Mouse (Mus musculus) midbrain, embryonic 16.5 days (tissue): Measurements from ENCODE around the gene Bmper. TPM values are rescaled to one million over a fixed set of nuclear protein-coding genes. Genes with fewer than 3 reads are reported as not detected.

Source experiments
- ATAC-seq: fragments of 200-750 bp; cut with Nextera tagmentation; 2 replicates; pipeline ENCODE4 v1.8.0; 2017; ENCODE audit warnings: moderate TSS enrichment
- H3K27ac ChIP-seq: fragments of 300-500 bp; sonication (generic); 2 replicates; pipeline ENCODE4 v1.5.1; 2014; ENCODE audit warnings: mild to moderate bottlenecking, low read length, mixed read lengths
- H3K27me3 ChIP-seq: fragments of 300-500 bp; sonication (generic); 2 replicates; pipeline ENCODE4 v1.6.1; 2014; ENCODE audit warnings: low read depth, low read length, mixed read lengths; ENCODE audit not compliant: control insufficient read depth, insufficient read depth
- H3K36me3 ChIP-seq: fragments of 300-500 bp; sonication (generic); 2 replicates; pipeline ENCODE4 v1.6.1; 2014; ENCODE audit warnings: mild to moderate bottlenecking, low read length, moderate library complexity, mixed read lengths; ENCODE audit not compliant: control insufficient read depth, insufficient read depth
- H3K4me1 ChIP-seq: fragments of 300-500 bp; sonication (generic); 2 replicates; pipeline ENCODE4 v1.6.1; 2014; ENCODE audit warnings: mild to moderate bottlenecking, low read length, mixed read lengths; ENCODE audit not compliant: control insufficient read depth, insufficient read depth
- H3K4me2 ChIP-seq: fragments of 300-500 bp; sonication (generic); 2 replicates; pipeline ENCODE4 v1.6.1; 2014; ENCODE audit warnings: mild to moderate bottlenecking, low read length, mixed read lengths
- H3K4me3 ChIP-seq: fragments of 300-500 bp; sonication (generic); 2 replicates; pipeline ENCODE4 v1.5.1; 2014; ENCODE audit warnings: low read depth, mild to moderate bottlenecking, low read length, moderate library complexity, mixed read lengths
- H3K9ac ChIP-seq: fragments of 300-500 bp; sonication (generic); 2 replicates; pipeline ENCODE4 v1.6.1; 2014; ENCODE audit warnings: low read depth, low read length, mixed read lengths
- H3K9me3 ChIP-seq: fragments of 300-500 bp; sonication (generic); replicated peaks from 2 replicates; pipeline ENCODE4 v1.6.1; 2014; ENCODE audit warnings: mild to moderate bottlenecking, low read length, mixed read lengths; ENCODE audit not compliant: control insufficient read depth, poor library complexity, severe bottlenecking
- WGBS: fragments of 180-500 bp; shearing (Covaris S2); extraction: QIAGEN DNeasy Blood & Tissue Kit; methylation state at CpG from one replicate; pipeline ENCODE4 v1.1.7; 2014; 5-methylcytosine and 5-hydroxymethylcytosine counted together
- polyA plus RNA-seq: library from polyadenylated mRNA; unstranded; fragments of >200 nt; fragmentation: Nextera tagmentation; extraction: Ambion mirVana; gene quantifications from 2 replicates; pipeline ENCODE4 v1.2.1, GENCODE M21; 2015

Gene Bmper
- polyA plus RNA-seq, 1 experiment from 2014 or later: 9.6 TPM

DNA sequence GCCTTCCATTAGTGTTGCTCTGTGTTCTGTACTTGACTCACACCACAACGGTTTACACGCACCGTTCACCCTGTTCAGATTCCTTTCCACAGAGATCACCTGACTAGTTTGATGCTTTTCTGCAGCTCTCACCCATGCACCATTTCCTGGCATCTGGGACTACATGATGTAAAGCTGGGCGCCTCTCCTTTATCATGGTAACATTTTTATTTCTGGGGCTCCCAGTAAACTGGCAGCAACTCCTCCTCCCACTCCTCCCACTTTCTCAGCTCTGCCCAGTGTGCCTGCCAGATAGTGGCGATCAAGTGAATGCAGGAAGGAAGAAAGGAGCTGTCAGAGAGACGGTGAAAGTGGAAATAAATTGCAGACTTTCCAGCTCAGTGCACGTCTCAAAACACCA lies 45.7 kb downstream of the Bmper start:
- H3K4me1 ChIP-seq: no peaks in the 10 kb centered on the region
- H3K4me3 ChIP-seq: no peak overlapping the region
- no peaks in the 10 kb centered on the region for H3K27me3 ChIP-seq
- no peak overlapping the region for H3K4me2 ChIP-seq
- no peaks in the 10 kb centered on the region for H3K36me3 ChIP-seq
- WGBS: 71% methylated on average over 7 of the region's 7 CpGs
- H3K27ac ChIP-seq: no peak overlapping the region
- no peaks in the 10 kb centered on the region for H3K9me3 ChIP-seq
- no peak overlapping the region for H3K9ac ChIP-seq
- no peak for ATAC-seq

DNA sequence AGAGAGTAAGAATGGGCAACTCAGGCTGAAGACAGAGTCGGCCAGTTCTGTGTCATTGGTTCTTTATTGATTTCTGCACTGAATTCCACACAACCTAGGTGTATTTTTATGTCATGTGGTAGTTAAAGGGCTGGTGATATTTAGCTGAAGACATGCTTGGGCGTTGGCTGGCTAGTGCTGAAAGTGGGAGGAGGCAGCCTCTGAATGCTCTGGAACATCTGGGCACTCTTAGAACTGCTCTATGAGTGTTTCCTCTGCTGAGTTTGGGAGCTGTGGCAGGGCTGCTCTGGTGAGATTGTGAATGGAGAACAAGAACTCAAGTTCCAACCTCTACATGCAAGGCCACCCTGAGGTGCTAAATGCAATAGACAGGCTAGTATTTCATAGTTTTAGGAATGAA lies 46.2 kb downstream of the Bmper start:
- H3K27me3 ChIP-seq: no peaks in the 10 kb centered on the region
- no peak for ATAC-seq
- WGBS: 75% methylated on average over 2 of the region's 2 CpGs

DNA sequence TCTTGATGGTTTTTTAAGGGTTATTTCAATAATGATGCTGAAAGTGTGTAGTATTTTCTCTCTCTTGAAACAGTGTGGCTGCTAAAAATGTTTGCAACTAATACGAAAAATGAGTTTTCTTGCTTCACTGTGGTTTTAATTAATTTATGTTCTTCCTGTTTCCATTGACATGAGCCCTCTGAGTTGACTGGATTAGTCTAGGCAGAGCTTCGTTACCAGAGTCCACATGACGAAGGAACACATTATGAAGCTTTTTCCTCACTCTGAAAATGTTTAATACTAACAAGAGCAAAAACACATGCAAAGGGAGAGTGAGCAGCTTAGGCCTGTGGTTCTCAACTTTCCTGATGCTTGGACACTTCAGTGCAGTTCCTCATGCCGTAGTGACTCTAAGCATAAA lies 53.4 kb downstream of the Bmper start:
- ATAC-seq: no peak
- H3K9ac ChIP-seq: no peak overlapping the region
- H3K4me1 ChIP-seq: no peaks in the 10 kb centered on the region
- no peak overlapping the region for H3K4me3 ChIP-seq
- H3K27me3 ChIP-seq: no peaks in the 10 kb centered on the region
- no peak overlapping the region for H3K4me2 ChIP-seq
- WGBS: 91% methylated on average over 4 of the region's 4 CpGs
- no peaks in the 10 kb centered on the region for H3K36me3 ChIP-seq
- no peak overlapping the region for H3K27ac ChIP-seq
- no peaks in the 10 kb centered on the region for H3K9me3 ChIP-seq

More for the DNA sequence above, 46.2 kb downstream of the Bmper start:
- Histone ChIP-seq H3K9ac (no peak overlapping the region), H3K4me1 (no peaks in the 10 kb centered on the region), H3K4me2 (no peak overlapping the region), H3K4me3 (no peak overlapping the region), H3K36me3 (no peaks in the 10 kb centered on the region), H3K27ac (no peak overlapping the region), H3K9me3 (no peaks in the 10 kb centered on the region)

DNA sequence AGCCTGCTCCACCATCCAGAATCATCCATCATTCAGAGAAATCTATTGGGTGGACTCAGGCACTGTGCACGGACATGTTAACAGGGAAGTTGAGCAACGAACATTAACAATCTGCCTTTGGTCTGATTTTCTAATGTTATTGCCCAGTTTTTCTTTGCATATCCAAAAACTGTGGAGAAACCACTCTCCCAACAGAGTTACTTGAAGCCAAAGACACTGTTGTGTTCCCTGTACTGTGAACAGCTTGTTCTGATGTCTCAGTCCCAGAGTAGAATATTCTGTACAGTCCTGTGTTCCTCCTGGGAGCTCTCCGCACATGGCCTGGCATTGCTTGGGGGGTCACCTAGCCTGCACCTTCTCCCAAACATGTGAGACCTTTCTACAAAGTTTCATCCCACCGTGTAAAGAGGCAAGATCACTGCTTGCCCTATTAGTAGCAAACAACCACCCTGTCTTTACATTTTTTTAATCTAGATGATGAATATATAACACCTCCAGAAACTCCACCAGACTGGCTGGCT lies 62.1 kb downstream of the Bmper start:
- WGBS: 86% methylated on average over 4 of the region's 4 CpGs
- Histone ChIP-seq H3K36me3 (no peaks in the 10 kb centered on the region), H3K9me3 (no peaks in the 10 kb centered on the region), H3K27me3 (no peaks in the 10 kb centered on the region), H3K9ac (no peak overlapping the region), H3K4me1 (no peaks in the 10 kb centered on the region), H3K4me2 (no peak overlapping the region), H3K27ac (no peak overlapping the region), H3K4me3 (no peak overlapping the region)
- no peak for ATAC-seq

DNA sequence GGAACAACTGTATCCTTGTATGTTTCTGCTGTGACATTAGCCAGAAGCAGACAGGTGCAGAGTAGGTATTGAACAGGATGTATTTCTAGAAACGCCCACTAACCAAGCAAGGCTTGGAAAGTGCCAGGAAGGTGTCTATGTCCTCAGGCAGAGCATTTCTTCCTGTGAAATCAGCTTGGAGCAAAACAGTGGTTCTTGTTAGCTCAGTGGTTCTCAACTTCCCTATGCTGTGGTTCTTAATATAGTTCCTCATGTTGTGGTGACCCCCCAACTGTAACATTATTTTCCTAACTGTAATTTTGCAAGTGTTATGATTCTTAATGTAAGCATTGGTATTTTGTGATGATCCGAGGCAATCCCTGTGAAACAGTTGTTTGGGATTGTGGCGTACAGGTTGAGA lies 70.7 kb downstream of the Bmper start:
- Histone ChIP-seq H3K27ac (no peak overlapping the region), H3K4me3 (no peak overlapping the region), H3K4me2 (no peak overlapping the region), H3K9me3 (no peaks in the 10 kb centered on the region), H3K4me1 (no peaks in the 10 kb centered on the region), H3K36me3 (no peaks in the 10 kb centered on the region), H3K27me3 (no peaks in the 10 kb centered on the region), H3K9ac (no peak overlapping the region)
- no peak for ATAC-seq
- 96% methylated on average over 3 of the region's 3 CpGs for WGBS

DNA sequence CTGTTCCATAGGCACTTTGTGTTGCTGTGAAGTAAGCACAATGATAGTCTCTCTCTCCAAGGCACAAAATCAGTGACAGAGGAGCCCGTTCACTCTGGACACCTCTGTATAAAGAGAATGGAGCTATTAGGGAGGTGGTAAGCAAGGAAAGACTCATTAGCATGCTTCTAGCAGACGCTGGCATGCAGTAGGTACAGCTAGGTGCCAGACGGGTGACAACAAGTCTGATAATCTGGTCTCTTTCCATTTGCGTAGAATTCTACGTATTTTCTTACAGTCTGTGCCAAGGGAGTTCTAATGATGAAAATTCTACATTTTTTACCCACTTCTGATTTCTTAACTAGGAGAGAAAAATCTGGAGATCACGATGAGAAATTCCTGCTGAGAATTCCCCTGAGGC lies 72.7 kb downstream of the Bmper start:
- 91% methylated on average over 6 of the region's 6 CpGs for WGBS
- no peaks in the 10 kb centered on the region for H3K9me3 ChIP-seq
- no peak overlapping the region for H3K4me2 ChIP-seq
- H3K27me3 ChIP-seq: no peaks in the 10 kb centered on the region
- no peak overlapping the region for H3K9ac ChIP-seq
- H3K36me3 ChIP-seq: no peaks in the 10 kb centered on the region
- H3K4me3 ChIP-seq: no peak overlapping the region
- no peak overlapping the region for H3K27ac ChIP-seq
- H3K4me1 ChIP-seq: no peaks in the 10 kb centered on the region
- ATAC-seq: no peak

DNA sequence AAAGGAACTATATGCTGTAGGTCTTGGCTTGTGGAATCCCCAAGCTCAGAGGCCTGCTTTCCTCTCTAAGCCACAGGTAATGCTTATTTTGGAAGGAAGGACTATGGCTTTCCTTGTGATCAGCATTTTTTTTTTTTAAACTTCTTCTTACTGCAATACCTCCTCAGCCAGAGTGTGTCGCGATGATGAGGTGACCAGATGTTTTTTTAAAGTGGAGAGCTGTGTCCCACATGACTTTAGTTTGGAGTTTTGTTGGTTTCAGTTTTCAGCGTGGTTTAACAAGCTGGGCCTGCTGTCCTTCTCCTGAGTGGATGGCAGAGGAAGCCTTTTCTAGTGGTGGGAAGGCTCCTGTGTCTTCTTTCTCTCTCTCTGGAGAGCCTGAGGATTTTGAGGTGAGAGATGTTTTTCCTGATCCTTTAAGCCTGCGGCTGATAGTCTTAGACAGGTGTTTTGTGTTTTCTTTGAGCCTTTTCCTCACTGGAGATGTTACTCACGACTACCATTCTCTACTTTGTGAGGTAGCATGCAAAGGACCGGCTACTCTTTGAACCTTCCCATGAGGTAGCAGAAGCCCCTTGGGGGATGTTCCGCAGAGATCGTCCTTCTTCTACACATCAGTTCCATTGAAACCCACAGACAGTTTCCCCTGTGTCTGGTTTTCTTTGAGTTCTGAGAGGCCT lies 74.8 kb downstream of the Bmper start:
- no peak overlapping the region for H3K9ac ChIP-seq
- no peak overlapping the region for H3K4me2 ChIP-seq
- ATAC-seq: no peak
- H3K4me3 ChIP-seq: no peak overlapping the region
- H3K36me3 ChIP-seq: no peaks in the 10 kb centered on the region
- no peaks in the 10 kb centered on the region for H3K9me3 ChIP-seq
- 86% methylated on average over 8 of the region's 8 CpGs for WGBS
- H3K27ac ChIP-seq: no peak overlapping the region
- no peaks in the 10 kb centered on the region for H3K27me3 ChIP-seq
- H3K4me1 ChIP-seq: no peaks in the 10 kb centered on the region

DNA sequence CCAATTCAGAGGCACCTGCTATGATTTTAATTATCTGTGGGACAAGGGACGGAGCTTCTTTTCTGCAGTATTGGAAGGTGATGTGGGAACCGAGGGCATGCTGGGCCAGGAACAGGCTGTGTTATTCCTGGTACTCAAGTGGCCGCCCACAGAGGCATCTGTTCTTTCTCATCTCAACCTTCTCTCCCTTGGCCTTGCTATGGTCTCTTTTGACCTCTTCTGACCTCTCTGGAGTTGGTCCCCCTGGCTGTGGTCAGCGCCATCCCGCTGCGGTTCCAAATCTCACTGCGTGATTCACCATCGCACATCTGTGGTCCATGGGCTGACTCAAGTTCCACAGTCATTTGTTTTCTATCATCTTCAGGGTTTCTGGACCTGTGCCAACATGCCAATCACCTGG lies 77.5 kb downstream of the Bmper start:
- H3K4me2 ChIP-seq: no peak overlapping the region
- H3K36me3 ChIP-seq: no peaks in the 10 kb centered on the region
- ATAC-seq: no peak
- no peak overlapping the region for H3K27ac ChIP-seq
- 93% methylated on average over 8 of the region's 8 CpGs for WGBS
- no peak overlapping the region for H3K4me3 ChIP-seq
- no peaks in the 10 kb centered on the region for H3K27me3 ChIP-seq
- no peaks in the 10 kb centered on the region for H3K4me1 ChIP-seq
- H3K9ac ChIP-seq: no peak overlapping the region
- no peaks in the 10 kb centered on the region for H3K9me3 ChIP-seq

DNA sequence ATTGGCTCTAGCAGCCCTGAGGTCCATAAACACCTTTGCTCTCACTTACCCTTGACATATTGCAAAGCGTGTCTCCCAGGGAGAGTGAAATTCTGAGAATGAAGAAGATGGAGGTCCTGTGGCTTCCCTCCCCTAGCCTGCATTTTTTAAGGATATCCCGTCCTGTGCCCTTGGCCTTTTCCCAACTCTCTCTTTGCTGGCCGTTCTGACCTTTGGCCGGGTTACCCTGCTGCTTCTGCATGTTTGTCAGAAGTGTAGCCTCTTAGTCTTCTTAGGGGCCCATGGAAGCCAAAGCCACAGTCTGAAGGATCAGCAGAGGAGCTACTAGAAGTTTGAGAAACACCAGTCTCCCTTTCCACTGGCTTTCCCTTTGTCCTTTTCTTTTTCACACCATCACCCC lies 82.8 kb downstream of the Bmper start:
- 72% methylated on average over 4 of the region's 4 CpGs for WGBS
- no peaks in the 10 kb centered on the region for H3K9me3 ChIP-seq
- no peak overlapping the region for H3K27ac ChIP-seq
- no peak overlapping the region for H3K9ac ChIP-seq
- H3K4me2 ChIP-seq: no peak overlapping the region
- no peaks in the 10 kb centered on the region for H3K27me3 ChIP-seq
- H3K4me1 ChIP-seq: no peaks in the 10 kb centered on the region
- ATAC-seq: no peak
- H3K4me3 ChIP-seq: no peak overlapping the region
- H3K36me3 ChIP-seq: no peaks in the 10 kb centered on the region
